Mouse (Mus musculus): ENCODE results near the gene Zbtb7b.

DNA sequence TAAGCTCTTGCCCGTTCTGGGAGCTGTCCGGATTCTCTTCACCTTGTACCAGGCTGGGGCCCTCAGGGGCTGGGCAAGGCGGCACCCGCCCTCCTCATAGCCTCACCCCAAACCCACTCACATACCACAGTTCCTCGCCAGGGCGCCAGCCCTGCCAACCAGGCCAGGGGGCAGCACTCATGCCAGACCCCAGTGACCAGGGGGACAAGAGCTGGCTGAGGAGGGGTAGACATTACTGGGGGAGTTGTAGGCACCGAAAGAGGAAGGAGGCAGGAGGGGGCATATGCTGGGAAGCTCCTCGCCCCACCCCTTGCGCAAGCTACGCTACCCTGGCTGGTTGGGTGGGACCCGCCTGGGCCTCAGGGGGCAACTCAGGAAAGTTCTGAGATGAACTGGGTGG lies 6.9 kb downstream of the Zbtb7b start:
- peak; percentile 41; the same call in 1 of the 2 replicates for TF ChIP-seq POLR2A (IDR thresholded peaks at IDR 0.05; ENCODE audit: borderline replicate concordance, control insufficient read depth, low read depth, low read length)
- no peak for TF ChIP-seq CTCF (IDR thresholded peaks at IDR 0.05; ENCODE audit: control insufficient read depth, insufficient read depth, low read length)

All from bone marrow, adult 2 months (tissue).